Mouse (Mus musculus) bone marrow macrophage, adult 2 months (primary cell): Measurements from ENCODE around the gene Gm43552. TPM values are rescaled to one million over a fixed set of nuclear protein-coding genes. Genes with fewer than 3 reads are reported as not detected.

Experiments
- H3K27ac ChIP-seq: 2 replicates; pipeline ENCODE4 v1.5.1; 2012; ENCODE audit warnings: low read depth, low read length; ENCODE audit not compliant: insufficient read depth
- H3K4me1 ChIP-seq: 2 replicates; pipeline ENCODE4 v1.6.1; 2012; ENCODE audit warnings: low read length; ENCODE audit not compliant: control insufficient read depth, insufficient read depth
- H3K4me3 ChIP-seq: 2 replicates; pipeline ENCODE4 v1.5.1; 2012; ENCODE audit warnings: mild to moderate bottlenecking, low read length, moderate library complexity; ENCODE audit not compliant: insufficient read depth
- CTCF ChIP-seq: IDR thresholded peaks from 2 replicates; pipeline ENCODE4 v1.5.1; 2012; ENCODE audit warnings: low read depth, mild to moderate bottlenecking, low read length, moderate library complexity
- POLR2A ChIP-seq: IDR thresholded peaks from 2 replicates; pipeline ENCODE4 v1.6.1; 2012; ENCODE audit warnings: mild to moderate bottlenecking, low read depth, low read length, borderline replicate concordance
- polyA plus RNA-seq: library from polyadenylated mRNA; stranded (reverse); fragments of >200 nt; gene quantifications from 2 replicates; pipeline ENCODE4 v1.2.4, GENCODE M21; 2012; ENCODE audit not compliant: missing spikeins, insufficient read depth, insufficient read length

The Gm43552 gene
- polyA plus RNA-seq, 1 experiment: not detected

DNA sequence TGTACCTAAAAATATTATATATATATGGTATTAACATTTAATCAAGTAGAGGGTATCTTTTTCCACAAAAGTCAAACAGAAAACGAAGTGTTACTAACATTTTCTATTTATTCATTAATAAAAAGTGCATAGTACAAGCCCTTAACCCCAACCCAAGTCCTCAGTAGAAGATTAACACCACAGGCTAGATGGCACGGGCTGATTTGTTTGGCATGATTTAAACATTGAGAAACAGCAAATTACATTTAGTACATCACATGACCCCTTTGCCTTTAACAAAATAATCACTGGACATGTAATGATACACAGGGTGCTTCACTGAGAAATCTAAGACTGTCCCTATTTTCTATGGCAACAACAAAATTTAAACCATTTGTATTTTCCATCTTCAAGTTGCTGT lies 45.9 kb downstream of the Gm43552 start:
- Histone ChIP-seq H3K27ac (no peak overlapping the region), H3K4me3 (no peak overlapping the region), H3K4me1 (peaks cover 7% of the 10 kb centered on the region)
- TF ChIP-seq POLR2A: no peak
- TF ChIP-seq CTCF: no peak

DNA sequence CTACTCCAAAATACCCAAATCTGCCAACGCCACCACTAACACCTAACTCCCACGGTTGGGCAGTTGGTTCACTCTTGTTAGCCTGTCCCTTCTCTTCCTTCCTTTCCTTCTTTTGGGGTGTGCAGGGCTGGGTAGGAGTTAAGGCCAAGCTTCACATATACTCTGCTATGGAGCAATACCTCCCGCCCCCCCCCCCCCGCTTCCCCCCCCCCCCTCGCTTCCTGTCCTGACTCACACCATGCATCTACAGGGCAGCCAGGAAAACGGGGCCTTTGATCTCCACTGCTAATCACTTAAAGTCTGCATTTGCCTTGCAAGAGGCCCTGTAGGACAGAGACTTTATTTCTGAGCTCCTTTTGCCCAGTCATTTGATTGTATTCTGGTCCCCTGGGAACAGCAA lies 47.7 kb downstream of the Gm43552 start:
- no peak for TF ChIP-seq CTCF
- TF ChIP-seq POLR2A: no peak
- no peak overlapping the region for H3K4me3 ChIP-seq
- H3K4me1 ChIP-seq: peaks cover 20% of the 10 kb centered on the region
- 0 out of 2 replicates have a peak overlapping the region, but pooled peaks have one; percentile 8 for H3K27ac ChIP-seq

- Histone ChIP-seq H3K27ac (no peak overlapping the region), H3K4me3 (no peak overlapping the region), H3K4me1 (peaks cover 24% of the 10 kb centered on the region)
- no peak for TF ChIP-seq POLR2A
- TF ChIP-seq CTCF: no peak
Observed at GRCm38 (mm10) chr5:65438041-65438440, 54.6 kb downstream of the Gm43552 start.

- peak within 1 kb of the TSS; percentile 89 for H3K4me3 ChIP-seq
- peak; percentile 64; the same call in 1 of the 2 replicates for TF ChIP-seq POLR2A
- TF ChIP-seq CTCF: no peak
- H3K27ac ChIP-seq: peak within 1 kb of the TSS; percentile 69
- H3K4me1 ChIP-seq: peaks cover 20% of the 10 kb centered on the region
Observed at GRCm38 (mm10) chr5:65435806-65436561, 56.6 kb downstream of the Gm43552 start, which contains the start of gene Ugdh. TSS of gene Ugdh (minus strand) at chr5:65435949.

DNA sequence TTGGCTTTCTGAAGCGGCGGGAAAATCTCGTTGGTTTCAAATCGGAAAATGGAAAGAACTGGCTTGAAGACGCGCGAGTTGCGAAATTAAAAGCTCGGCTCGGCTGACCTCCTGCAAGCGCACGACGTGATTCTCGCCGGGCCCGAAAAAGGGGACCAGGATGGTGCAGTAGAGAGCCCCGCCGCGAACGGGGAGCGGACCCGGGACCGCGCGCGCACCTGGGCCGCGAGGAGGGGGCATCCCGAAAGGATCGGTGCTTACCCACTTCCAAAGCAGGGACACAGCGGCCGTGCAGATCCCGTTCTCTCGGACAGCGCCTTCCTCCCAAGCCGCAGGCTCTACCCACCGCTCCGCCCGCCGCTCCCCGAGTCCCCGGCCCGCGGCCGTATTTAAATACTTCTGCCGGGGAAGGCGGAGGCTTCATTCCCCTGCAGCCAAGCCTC lies 57.2 kb downstream of the Gm43552 start:
- Histone ChIP-seq H3K4me1 (peaks cover 15% of the 10 kb centered on the region), H3K4me3 (peak overlapping the region; percentile 89), H3K27ac (peak overlapping the region; percentile 31)
- no peak for TF ChIP-seq CTCF
- TF ChIP-seq POLR2A: peak; percentile 71; the same call in 1 of the 2 replicates

- peak overlapping the region; percentile 89 for H3K4me3 ChIP-seq
- no peak for TF ChIP-seq POLR2A
- no peak for TF ChIP-seq CTCF
- H3K27ac ChIP-seq: no peak overlapping the region
- H3K4me1 ChIP-seq: peaks cover 9% of the 10 kb centered on the region
Observed at GRCm38 (mm10) chr5:65434471-65435362, 57.9 kb downstream of the Gm43552 start.

DNA sequence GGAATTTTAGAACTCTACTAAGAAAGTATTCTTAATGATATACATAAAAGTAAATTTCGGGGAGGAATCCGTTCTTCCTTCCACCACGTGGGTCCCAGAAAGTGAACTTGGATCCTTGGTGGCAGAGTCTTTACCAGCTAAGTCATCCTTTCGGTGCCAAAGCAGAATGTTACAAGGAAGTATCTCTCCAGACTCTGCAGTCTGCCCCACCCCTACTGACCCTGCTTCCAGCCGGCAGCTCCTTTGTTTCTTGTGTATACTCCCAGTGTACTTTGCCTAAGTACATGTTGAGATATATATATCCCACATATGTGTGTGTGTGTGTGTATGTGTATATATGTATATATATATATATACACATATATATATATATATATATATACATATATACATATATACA lies 63.2 kb downstream of the Gm43552 start:
- Histone ChIP-seq H3K4me1 (peaks cover 19% of the 10 kb centered on the region), H3K27ac (no peak overlapping the region), H3K4me3 (no peak overlapping the region)
- TF ChIP-seq POLR2A: no peak
- TF ChIP-seq CTCF: no peak

GRCm38 (mm10) chr5:65428321-65428720 lies 64.3 kb downstream of the Gm43552 start:
- TF ChIP-seq CTCF (no peak), POLR2A (no peak)
- H3K27ac ChIP-seq: no peak overlapping the region
- peaks cover 17% of the 10 kb centered on the region for H3K4me1 ChIP-seq
- H3K4me3 ChIP-seq: no peak overlapping the region

DNA sequence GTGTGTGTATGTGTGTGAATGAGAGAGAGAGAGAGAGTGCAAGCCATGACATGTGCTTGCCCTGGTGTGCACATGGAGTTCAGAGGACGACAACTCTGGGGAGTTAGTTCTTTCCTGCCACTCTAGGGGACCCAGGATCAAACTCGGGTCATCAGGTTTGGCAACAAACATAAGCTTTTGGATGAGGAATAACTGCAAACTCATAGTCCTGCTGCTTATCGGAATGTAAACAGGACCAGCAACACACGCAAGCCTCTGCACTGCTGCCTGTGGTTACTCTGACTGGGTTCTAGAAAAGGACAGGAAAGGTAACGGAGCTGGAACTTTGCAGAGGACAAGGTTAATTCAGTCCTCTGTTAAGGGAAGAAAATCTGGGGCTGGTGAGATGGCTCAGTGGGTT lies 67.4 kb downstream of the Gm43552 start:
- TF ChIP-seq POLR2A (no peak), CTCF (no peak)
- peaks cover 17% of the 10 kb centered on the region for H3K4me1 ChIP-seq
- H3K4me3 ChIP-seq: no peak overlapping the region
- H3K27ac ChIP-seq: no peak overlapping the region
